Mouse (Mus musculus) cerebellum, adult 8-10 months (tissue): ENCODE measurements around the gene Tmco1.

ENCODE experiments used
- DNase-seq: peaks from one replicate; pipeline ENCODE4 v3.0.0; 2022

Tmco1 gene

DNA sequence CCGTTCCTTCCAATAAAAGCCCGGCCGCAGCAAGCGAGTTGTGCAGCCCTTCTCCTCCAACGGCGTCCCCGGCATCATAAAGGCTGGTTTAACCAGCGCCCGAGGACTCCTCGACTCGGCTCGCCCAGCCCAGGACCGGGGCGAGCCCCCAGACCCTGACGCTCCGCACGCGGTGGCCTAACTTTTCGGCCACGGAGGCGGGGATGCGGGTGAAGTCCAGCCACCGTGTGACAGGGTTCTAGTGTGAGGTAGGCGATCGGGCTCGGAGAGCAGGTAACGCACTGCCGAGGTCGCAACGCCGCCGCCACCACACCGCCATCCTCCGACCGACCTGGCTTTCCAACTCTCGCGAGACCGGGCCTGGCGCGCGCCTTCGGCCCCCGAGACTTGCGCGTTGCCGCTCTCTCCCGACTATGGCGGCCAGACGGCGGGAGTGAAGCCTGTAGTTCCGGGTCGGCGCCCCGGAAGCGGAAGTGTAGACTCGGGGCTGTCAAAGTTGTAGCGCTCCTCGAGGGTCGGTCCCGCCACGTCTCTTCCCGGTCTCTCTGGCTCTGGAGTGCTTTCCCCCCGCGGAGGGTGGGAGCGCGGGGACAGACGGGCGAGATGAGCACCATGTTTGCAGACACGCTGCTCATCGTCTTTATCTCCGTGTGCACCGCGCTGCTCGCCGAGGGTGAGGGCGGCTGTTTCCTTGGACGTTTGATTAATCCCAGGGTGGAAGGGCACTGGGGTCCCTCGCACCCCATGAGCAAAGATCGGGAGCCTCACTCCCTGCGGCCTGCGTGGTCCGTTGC, at the start of gene Tmco1:
TSS of gene Tmco1 (plus strand) at position 118 of the 794 bp plus-strand sequence.
- peak; percentile 98 for DNase-seq

DNA sequence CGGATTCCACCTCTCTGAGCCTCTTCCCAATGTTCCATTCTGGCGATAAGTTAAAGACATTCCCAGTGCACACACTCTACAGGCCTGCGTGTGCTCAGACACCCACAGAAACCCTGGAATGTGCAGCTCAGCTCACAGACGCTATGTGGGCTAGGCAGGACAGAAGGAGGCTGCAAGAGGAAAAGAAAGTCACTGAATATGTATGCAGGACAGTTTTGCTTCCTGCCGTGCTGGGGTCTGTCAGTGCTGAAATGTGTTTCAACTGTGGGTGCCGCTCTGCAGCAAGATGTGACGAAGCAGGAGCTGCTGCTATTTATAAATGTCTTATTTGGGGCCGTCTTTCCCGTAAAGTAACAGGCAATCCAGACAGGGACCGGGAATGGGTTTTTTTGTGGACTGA, 48.5 kb upstream of the Tmco1 start:
- DNase-seq = no peak

DNA sequence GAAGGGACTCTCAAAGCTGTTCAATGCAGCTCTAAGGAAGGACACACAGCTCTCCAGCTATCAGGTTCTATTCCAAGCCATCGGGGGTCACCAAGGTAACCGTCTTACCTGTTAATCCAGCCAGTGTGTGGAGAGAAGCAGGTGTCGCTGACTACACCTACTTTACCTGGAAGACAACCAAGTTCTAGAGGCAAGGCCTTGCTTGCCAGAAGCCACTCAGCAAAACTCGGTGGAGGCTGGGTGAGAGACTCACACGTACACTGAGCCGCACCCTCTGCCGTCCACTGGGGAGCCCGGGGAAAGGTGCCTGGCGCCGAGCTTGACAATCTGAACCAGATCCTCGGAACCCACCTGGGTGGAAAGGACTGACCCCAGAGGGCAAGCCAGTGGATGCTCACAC, 46.4 kb upstream of the Tmco1 start:
- DNase-seq = no peak

DNA sequence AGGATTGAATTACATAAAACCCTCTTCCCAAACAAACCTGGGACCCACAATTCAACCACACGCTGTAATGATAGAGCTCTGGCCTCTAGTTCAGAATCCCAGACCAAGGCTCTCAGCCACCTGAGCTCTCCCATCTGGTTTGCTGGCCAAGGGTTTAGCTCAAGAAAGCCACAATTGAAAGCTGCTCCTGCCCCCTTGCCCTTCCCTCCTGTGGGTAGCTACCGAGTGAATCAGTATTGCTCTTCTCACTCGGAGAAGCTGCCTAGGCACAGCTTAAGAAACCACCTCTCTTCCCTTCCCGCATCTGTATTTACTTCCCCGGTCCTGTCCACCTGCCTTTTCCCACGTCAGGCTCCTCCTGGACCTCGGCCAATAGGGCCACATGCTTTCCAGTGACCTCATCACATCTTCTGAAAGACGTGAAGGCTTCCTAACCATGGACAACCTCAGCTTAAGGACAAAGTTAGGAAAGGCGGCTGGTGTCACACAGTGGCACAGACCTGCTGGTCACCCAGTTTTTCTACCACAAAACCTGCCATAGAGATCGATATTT, 45.6 kb upstream of the Tmco1 start:
- no peak for DNase-seq

DNA sequence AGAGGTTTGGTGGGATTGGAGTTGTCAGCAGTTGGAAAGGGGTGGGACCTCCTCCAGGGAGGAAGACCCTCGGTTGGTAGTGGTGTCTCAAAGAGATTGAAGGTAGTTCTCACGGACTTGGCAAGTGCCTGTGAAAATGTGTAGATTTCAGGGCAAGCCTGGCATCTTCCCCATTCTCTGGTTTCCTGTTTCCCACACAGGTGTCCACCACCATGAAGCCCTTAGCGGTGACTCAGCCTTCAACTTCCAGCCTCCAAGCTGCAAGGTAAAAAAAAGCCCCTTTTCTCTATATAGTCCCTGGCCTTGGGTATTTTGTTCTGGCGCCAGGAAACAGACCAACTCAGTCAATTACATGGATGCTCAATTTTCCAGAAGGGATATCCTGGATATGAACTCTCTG, 42.8 kb upstream of the Tmco1 start:
- no peak for DNase-seq

DNA sequence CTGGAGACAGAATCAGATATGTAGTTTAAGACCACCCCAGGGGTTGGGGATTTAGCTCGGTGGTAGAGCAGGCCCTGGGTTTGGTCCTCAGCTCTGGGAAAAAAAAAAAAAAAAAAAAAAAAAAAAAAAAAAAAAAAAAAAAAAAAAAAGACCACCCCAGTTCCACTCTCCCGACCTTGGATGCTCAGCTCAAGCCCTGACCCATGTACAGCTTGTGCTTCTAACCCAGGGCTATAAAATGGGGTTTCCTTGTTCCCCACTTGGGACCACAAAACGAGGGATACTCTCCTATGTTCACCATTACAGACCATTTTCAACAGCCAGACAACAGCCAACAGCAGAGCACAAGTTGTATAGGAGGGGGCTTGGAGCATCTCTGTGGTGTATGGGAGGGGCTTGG, 41.5 kb upstream of the Tmco1 start:
- DNase-seq = no peak

DNA sequence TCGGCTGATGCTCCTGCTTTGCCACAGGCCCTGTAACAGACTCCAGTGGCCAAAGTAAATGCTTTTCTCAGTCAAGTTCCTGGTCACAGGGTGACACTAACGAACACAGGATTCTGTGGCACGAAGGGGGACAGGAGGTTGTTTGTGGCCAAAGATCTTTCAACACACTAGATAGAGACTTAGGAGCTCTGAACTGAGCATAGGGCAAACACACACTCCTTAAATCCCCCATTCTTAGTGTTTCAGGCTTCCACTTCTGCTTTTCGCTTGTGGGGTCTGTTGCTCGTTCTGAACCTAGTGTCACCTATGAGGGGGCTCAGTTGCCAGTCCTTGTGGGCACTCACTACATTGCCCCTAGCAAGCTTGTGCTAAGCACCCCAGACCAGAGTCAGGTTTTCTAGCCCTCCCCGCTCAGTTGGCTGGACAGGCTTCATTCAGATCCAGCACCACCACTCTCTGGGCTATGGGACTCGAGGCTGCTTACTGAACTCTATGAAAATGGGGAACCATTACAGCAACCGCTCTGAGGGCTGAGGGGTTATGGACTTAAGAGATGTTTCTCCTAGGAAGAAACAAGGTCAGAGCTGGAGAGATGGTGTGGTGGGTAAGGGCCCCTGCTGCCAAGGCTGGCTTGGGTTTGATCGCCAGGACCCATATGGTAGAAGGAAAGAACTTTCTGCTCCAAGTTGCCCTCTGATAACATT, 39.7 kb upstream of the Tmco1 start:
- no peak for DNase-seq

DNA sequence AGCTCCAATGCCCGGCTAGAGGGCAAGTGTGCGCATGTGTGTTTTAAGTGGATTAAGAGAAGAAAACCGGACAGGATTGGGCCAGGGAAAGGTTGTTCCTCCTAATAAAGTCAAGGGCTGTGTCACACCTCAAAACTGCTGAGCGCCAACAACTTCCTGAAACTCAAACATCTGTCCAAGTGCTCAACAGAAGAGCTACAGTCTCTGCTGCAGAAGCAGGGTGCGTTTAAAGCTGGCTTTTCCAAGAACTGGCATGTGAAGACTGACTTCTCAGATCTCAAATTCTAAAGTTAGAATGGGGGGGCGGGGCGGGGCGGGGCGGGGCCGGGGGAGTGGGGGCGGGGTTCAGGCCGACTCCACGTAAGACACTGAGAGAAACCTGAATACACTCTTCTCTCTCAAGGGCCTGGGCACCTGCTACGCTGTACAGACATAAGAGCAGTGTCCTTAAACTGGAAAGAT, 38.8 kb upstream of the Tmco1 start:
- DNase-seq = no peak

DNA sequence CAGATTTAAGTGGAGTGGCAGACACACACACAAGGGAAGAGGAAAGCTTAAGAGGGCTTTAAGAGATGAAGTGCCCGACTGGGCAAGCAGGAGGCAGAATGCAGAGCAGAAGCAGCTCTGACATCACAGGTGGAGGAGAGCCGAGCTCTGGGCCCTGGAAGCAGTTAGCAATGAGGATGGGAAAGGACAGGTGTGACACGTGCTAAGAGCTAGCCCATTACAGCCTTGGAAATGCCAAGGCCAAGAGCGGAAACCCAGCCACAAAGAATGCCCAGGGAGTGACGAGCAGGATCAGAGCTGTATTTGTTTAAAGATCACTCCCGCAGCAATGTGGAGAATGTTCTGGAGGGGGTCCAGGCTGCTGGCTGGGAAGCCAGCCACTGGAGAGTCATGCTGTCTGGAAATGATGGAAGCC, 38.3 kb upstream of the Tmco1 start:
- peak; percentile 59 for DNase-seq

DNA sequence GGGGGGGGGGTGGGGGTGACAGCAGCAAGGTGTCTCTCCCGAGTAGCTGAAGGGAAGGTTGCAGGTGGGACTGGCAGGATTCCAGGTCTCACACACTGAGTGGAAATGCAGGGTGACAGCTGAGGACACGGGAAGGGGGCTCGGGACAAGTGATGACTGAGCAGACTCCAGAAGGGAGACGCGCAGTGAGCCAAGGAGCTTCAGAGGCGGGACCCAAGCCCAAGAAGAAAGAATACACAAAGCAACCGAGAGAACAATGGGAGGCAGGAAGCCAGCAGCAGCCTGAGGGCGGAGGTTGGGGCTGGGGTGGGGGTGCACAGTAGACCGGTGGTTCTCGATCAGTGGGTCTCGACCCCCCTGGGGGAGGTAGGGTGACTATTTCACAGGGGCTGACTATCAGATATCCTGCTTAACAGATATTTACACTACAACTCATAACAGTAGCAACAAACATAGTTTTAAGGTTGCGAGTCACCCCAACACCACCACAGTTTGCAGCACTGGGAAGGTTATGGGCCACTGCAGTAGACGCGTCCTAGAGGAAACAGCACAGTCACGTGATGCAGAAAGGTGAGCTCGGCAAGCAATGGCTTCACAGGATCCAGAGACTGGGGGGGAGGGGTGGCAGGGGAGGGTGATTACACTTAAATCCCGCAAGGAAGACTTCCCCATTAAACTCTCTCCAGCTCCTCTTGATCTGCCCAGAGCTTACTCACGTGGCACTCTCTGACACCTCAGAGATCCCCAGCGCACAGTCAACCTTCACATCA, 37.7 kb upstream of the Tmco1 start:
- DNase-seq = no peak

DNA sequence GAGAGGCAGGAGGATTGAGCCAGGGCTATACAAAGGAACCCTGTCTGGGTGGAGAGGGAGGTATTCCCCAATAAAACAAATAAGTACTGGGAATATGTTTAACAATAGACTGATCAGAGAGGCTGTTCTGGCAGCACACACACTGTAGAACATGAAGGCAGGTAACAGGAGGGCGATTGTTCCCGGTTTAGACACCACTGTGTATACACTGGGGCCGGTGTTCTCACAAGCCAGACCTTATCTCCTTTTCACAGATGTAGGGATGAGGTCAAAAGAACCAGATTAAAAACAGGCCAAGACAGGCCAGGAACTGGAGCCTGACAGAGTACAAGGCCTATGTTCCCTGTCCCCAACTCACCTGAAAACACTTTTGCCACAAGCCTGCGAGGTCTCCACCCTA, 36.9 kb upstream of the Tmco1 start:
- no peak for DNase-seq

DNA sequence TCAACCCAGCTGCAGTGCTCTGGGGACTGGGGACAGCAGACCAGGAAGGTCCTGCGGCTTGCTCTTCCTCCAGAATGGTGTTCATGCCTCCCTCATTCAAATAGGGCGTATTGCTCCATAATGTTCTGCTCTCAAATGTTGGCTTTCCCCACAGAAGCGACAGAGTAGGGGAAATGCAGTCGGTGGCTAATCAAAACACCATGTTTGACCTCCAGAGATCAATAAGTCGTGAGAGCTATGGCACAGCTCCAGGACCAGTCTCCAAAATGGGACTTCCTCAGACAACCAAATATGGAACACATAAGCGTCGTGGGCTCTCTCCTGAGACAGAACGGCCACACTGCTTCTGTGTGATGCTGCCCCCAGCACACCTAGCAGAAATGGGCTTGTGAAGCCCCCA, 36.3 kb upstream of the Tmco1 start:
- DNase-seq = no peak

DNA sequence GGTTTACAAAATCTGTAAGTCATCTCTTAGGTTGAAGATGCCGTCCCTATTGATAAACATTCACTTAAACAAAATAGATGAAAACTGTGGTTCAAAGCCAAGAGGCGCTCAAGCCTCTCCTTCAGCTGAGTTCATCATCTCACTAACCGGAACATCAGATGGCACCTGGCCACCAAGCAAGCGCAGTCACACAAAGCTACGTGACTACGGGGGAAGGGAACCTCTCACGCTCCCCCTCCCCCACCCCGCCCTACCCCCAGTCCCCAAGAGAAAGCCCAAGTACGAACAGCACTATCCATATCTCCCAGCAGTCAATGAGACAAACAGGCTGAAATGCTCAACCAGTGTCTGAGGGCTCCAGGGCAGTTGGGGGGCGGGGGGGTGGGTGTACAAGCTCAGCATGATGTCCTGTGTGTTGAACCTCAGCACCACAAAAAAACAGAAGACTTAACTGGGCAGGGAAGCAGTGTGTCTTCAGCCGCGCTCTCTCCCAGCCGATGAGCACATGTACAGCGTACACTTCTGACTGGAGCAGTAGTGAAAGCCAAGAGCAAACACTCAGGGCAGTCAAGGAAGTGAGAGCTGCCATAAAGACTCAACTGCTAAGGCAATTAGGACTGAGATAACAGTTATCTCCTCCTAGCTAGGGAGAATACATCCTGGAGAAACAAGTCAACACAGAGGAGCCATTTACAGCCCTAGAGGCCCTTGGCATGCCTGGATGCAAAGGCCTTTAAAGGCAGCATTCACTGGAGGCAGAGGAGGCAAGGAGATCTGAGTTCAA, 34.6 kb upstream of the Tmco1 start:
- no peak for DNase-seq

DNA sequence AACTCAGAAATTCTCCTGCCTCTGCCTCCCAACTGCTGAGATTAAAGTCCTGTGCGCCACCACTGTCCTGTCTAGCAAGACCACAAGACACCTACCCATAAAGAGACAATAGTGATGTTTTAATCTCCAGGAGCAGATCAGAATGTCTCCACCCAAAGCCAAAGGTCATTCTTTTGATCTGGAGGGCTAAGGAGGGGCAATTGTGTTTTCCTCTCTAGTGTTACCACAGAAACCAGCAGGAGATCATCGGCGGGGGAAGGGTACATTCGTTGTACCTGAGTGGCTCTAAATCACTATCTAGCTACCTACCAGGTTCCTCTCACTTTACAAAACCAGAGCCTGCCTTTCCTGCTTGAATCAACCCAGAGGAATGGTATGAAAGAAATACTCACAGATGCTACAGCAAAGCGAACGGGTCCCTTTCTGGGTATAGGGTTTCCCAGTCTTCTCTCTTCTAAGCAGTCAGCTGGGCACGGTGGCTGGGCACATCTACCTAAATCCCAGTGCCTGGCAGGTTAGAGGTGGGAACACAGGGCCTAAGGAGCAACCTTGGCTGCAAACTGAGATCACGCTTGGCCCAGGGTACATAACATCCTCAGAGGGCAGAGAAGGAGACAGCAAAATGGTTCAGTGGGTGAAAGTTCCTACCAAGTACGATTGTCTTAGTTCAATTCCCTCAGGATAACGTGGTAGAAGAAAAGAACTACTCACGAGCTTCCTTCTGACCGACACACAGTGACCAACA, 33.4 kb upstream of the Tmco1 start:
- no peak for DNase-seq

DNA sequence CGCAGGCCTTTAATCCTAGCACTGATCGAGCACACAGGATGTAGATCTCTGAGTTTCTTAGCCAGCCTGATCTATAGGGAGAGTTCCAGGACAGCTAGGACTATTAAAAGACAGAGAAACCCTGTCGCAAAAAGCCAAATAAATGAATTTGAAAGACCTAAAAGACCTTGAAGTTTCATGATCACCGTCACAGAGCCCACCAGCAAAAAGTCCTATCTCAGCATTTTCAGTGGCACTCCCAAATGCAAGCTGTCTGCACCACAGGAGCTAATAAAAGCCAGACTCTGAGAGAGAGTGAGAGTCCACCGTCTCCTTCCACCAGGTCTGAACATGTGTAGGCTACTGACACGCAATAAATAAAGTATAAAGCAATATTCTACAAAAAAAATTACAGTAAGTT, 29.8 kb upstream of the Tmco1 start:
- DNase-seq = no peak

DNA sequence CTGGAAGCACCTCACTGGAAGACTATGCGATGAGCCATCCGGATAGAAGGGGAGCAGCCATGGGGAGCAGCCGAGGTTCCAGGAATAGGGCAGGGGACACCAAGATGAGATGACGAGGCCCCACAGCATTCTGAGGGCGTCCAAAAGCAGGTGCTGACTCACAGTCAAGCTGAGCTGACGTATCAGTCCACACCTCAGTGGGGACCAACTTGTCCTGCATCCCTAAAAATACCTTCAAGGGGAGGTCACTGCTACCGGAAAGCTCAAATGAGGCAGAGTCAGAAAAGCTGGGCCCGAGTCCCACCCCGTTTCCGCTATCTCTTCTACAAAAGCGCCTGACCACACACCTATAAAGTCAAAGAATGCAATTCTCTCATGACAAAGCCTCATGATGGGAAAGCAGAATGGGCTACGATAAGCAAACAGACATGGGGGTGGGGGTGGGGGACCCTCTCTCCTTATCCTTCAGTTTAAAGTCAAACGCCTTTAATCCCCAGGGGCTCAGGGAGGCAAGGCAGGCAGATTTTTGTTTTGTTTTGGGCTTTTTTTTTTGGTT, 28.9 kb upstream of the Tmco1 start:
- DNase-seq = no peak

DNA sequence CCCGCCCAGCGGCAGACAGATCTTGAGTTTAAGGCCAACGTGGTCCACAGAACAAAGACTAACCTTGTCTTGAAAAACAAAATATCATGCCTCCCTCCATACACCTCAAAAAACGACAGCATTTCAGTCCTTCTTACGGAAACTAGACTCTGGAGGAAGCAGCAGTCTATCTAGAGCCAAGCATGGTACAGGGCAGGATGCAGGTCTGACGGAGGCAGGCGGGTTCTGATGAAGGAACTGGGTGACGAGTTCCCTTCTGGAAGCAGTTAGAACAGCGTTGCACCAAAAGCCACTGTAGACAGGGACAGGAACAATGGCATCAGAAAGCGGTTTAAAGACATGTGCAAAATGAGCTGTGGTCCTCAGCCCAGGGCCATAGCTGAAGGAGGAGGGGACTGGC, 28.1 kb upstream of the Tmco1 start:
- no peak for DNase-seq

DNA sequence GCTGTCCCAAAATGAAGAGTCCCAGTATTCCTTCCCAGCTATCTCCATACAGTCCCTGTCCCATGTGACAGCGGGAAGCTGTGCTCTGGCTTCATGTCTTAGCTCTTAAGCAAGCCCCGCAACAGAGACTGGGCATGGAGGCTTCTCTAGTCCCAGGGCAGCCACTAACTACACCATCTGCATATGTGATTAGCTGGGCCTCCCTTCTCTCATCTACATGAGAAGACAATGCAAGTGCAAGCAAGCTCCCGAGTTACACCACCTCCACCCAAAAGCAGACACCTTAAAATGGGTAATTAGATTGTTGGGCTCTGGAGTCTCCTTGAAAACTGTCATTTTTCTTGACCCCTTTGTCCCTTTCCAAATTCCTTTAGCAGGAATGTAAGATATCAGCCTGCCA, 26.1 kb upstream of the Tmco1 start:
- no peak for DNase-seq

DNA sequence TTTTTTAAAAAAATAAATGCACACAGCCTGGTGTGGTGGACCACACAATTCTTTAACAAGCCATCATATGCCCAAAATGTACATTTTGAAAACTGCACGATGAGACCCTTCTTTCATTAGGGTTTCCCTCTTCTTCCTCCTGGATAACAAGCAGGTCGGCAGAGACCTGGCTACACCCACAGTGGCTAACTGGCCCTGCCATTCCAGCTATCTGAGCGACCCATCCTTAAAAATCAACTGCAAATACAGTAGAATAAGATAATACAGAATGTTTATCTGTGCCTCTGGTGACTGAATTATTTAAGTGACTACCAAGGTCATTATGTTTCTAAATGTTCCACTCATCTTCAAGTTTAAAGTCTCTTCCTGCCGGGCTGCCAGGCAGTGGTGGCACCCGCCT, 25.4 kb upstream of the Tmco1 start:
- DNase-seq = no peak

DNA sequence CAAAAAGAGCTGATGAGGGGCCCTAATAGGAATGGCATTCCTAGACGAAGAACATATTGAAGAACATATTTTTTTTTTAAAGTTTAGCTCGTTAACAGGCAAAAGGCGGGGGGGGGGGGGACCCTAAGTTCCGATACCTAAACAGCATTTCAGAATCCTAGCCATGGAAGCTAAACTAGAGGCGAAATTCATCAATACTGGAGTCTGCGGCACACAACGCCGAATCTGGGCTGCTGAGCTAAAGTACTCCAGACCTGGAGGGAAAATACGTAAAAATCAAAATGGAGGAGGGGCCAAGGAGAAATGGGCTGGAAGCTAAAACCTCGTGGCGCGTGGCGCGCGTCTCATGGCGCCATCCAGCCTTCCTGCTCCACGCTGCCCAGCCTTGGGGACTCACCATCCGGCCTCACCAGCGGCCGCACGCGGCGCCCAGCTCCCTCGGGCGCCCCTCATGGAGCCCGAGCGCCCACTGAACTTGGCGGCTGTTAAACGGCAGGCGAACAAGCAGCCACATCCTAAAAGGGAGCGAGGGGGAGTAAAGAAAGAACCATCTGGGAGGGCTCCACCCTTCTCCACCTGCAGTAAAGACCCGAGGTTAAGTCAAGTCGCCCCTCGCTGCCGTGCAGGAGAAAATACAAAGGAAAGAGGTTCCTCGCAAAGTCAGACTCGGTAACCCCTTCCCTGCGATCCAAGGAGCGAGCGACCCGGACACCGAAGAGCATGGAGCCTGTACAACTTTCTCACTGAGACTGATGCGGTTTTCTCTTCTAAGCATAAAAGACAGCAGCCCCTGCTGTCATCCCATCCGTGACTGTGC, 24.5 kb upstream of the Tmco1 start:
- no peak for DNase-seq
